Mouse (Mus musculus): Measurements from ENCODE around the gene Tigar.

GRCm38 (mm10) chr6:127108368-127109060 lies 843 bp downstream of the Tigar start:
- TF ChIP-seq NRF1 (IDR thresholded peaks at IDR 0.05; ENCODE audit: insufficient read depth, low read depth, low read length, poor library complexity, severe bottlenecking) (no peak), POLR2A (IDR thresholded peaks at IDR 0.05; ENCODE audit: control insufficient read depth in 1 of 2, insufficient read depth in 1 of 2, low read depth in 1 of 2, low read length in 2 of 2, poor library complexity in 1 of 2) (no peak), MAZ (IDR thresholded peaks at IDR 0.05; ENCODE audit: low read depth, low read length) (no peak), CTCF (IDR thresholded peaks at IDR 0.05 in 2 of 3, conservative IDR thresholded peaks at IDR 0.05 in 1 of 3; ENCODE audit: control insufficient read depth in 1 of 3, insufficient read depth in 1 of 3, low read depth in 2 of 3, low read length in 3 of 3, poor library complexity in 1 of 3, severe bottlenecking in 1 of 3) (no peak), TAL1 (IDR thresholded peaks at IDR 0.05; ENCODE audit: low read length) (no peak), SIN3A (IDR thresholded peaks at IDR 0.05; ENCODE audit: low read length) (no peak; the same call in 1 of the 2 replicates), RAD21 (IDR thresholded peaks at IDR 0.05; ENCODE audit: low read depth, low read length) (no peak), USF1 (IDR thresholded peaks at IDR 0.05; ENCODE audit: low read depth, low read length) (no peak)
